Mouse (Mus musculus): ENCODE measurements at regions not wholly inside any gene's neighbourhood (a gene's known extent, or its start where the extent isn't known, plus 50 kb on each side); places are given as distances from the start of the nearest gene placed in this dataset.

DNA sequence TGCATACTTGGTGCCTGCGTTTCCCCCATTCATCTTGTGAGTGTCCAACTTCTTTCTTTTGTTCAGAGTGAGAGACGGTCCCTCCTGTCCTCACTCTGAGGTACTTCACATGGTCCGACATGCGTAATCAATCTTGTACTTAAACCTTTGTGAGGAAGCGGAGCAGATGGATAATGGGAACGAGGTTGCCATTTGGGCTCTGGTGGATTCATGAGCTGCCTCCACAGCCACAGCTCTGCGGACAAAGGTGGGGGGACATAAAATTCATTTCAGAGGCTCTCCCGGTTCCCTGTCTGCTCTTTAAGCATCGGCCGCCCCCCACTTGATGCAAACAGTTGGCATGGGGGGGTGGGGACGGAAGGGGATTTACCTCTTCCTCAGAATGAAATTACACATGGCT, 454.7 kb downstream of the Sox2 start:
- DNase-seq: no peak

DNA sequence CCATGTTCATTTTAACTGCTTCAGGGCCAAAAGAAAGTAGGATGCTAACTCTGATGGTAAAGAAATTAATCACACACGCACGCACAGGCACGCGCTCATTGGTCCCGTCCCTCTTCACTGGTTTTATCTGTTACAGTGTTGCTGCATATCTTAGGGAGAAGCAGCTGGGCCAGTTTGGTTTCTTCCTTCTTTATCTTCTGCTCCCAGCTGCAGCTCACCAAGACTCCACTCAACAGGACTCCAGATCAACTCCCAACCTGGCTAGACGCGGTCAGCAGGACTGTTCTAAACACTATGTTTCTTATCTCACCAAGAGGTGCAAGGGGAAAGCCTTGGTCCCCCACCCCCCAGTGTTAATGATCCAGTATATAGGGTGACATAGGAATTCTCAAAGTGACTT, 455.9 kb downstream of the Sox2 start:
- DNase-seq: no peak

DNA sequence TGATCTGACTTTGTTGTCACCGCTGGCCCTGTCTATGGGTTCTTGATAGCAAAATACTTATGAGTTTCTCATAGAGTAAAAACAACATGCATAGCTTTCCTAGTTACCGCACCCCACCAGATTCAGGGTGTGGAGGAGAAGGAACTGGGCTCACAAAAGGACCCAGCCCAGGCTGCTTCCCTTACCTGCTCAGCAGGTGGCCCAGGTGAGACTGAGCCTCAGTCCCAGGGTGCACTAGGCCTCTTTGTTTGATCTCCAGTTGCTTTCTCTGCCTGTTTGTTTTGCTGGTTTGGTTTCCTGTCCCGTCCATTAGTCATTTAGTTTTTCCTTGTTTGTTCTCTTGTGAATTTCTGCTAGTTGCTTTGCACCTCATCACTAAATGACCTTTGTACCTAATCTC, 483.3 kb downstream of the Sox2 start:
- no peak for DNase-seq

DNA sequence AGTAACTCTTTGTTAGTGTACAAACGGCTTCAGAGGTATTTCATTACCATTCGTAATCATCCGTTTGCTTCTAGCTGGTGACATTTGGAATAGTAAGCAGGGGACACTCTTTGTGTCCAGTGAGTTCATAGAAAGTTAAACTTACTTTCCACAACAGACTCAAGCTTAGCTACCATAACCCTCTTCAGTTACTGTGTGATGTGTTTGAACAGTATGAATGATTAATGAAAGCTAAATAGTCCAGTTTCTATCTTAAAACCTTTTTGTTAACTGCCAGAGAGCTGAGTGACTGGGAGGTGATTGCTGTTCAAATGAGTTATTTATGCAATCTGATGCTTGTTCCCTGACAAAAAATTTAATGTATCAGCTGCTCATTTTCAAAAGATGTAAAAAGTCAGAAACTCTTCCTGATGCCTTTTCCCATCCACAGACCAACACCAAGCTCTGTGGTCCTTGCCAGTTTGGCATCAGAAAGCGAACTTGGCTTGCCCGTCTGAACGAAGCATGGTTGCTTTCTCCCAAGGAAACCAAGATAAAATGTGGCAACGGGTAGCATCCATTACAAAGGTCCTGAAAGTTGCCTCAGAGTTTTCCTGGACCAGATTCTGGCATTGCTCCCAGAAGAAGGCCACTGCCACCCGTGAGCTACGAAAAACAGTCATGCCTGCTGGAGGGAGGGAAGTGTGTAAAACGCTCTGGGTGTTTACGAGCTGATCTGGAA, 491.5 kb downstream of the Sox2 start:
- no peak for DNase-seq

DNA sequence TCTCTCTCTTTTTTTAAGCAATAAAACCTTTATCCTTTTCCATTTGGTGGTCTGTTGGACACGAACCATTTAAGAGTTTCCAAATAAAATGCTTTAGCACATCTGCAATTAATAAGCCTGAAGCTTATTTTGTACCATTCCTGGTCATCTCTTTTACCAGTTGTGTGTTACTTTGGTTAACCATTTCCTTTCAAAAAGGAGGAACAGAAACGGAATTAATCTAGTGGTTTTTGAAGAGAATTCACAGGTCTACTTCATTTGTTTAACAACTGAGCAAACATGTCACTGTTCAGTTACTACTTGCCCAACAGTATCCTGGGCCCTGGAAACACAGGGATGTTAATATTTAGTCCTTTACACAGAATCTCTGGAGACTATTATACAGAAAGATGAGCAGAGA, 492.5 kb downstream of the Sox2 start:
- DNase-seq: no peak

DNA sequence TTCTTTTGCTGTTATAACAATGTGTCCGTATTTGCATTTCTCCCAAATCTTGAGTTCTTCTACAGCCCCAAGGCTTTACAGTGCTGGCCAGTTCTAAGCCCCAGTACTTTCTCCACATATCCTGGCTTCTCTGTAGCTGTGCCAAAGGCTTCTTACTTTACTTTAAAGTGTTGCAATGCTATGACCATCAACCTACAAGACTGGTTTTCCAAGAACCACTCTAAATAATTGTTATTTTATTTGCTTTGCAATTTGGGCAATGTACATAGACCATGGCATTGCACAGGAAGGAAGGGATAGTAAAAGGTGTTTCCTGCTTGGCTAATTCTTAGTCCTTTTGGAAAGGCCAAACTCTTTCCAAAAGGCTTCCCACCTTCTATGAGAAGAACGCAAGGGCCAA, 495.4 kb downstream of the Sox2 start:
- no peak for DNase-seq

DNA sequence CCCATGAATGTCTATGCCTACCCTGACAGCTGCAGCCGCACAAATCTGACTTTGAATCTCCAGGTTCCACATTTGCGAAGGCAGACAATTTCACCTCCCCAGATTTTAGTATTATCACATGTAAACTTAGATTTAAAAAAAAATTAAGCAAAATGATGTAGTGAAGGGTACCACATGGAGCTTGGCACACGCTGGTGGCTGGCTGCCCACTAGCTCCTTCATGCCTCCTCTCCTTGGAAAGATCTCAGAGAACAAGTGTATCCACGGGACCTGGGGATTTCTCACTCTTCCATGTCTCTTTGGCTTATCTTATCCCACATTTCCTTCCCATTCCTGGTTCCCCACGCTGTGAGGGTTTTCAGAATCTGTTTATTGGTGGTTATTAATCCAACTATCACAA, 496.5 kb downstream of the Sox2 start:
- no peak for DNase-seq

DNA sequence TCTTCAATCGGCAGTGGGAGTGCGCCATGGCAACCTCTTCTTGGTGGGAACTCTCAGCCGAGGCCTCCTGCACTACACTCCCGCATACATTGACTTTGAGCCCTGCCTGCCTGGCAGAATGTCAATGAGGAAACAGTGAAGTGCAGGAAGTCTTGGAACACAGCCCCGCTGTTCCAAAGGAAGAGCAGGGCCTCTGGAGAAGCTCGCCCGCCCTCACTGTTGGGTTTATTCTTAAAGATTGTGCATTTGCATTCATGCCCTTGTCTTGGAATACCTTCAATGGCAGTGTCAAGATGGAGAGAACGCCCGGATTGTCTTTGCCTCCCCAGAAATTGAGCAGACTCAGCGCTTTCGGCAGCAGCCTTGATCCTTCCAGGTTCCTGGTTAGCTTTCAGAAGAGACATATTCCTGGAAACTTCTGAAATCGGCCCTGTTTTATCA, 499.1 kb downstream of the Sox2 start:
- peak; percentile 43 for DNase-seq

DNA sequence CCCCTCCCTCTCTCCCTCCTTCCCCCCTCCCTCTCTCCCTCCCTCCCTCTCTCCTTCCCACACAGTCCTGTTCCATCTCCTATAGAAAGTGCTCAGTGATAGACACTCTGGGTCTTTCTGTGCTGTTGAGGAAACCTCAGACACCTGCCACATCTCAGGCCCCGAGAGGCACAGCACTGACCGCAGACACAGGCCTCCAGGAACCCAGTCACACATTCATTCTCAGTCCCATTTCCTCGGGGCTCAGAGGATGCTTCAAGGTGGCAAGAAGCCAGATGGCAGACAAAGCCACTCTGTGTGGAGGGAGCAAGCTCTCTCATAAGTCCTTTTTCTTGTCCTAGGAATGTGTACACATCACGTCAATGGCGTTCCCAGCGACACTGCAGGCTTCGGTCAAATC, 502.0 kb downstream of the Sox2 start:
- DNase-seq: no peak

DNA sequence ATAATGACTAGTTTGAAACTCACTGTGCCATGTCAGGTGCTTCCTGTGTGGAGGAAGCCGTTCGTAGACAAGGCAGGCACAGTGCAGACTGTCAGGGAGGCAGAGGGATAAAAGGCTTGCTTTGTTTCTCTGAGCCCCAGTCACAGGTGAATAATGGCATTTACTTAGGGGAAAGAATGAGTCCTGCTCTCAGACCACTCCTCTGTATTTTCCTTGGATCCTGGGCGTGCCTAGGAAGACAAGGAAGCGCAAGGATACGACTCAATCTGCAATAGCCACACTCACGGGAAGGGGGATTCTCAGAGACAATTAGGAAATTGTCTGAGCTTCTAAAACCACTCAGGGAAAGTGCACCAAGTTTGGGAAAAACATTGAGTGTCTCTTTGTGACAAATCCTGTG, 504.1 kb downstream of the Sox2 start:
- DNase-seq: no peak

DNA sequence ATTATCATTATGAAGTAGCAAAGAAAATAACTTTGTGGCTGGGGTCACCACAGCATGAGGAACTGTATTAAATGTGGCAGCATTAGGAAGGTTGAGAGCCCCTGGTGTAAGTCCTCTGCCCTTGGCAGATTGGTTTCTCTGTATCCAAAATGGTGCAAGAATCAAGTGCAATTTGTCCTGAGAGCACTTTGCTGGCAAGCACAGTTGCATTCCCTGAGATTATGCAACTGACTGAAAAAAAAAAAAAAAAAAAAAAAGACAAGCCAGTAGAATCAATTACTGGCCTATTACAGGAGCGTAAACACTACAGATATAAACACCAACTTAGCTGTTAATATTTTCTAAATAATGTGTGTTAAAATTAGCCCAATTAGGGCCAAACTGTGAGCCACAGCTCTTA, 518.5 kb downstream of the Sox2 start:
- no peak for DNase-seq

DNA sequence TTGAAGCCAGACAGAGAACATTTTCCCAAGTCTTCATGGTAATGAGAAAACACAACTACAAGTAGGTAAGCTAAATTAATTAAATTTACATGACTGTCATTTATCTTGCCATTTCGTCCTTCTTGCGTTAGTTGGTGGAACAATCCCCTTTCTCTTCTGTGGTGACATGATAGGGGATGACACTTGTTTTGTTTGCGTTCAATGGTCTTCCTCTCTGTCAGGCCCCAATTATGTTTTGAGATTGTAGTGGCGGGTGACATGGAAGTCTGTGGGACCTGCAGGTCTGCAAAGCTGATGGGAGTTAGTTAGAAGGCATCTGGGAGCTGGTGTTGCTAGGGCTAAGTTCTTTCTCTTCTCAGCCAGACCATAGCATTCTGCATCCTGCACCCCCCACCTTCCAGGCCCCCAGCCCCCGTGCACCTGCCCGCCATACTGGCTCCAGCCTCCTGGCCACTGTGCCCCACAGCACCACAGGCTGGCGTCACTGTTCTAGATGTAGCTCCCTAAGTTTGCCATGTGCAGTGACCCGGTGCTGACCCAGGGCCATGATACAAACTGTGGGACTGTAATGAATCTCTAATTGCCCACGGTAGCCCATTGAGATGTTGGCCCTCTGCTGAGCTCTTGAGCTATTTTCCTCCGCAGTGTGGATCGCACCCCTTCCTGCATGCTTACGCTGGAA, 528.7 kb downstream of the Sox2 start:
- no peak for DNase-seq

DNA sequence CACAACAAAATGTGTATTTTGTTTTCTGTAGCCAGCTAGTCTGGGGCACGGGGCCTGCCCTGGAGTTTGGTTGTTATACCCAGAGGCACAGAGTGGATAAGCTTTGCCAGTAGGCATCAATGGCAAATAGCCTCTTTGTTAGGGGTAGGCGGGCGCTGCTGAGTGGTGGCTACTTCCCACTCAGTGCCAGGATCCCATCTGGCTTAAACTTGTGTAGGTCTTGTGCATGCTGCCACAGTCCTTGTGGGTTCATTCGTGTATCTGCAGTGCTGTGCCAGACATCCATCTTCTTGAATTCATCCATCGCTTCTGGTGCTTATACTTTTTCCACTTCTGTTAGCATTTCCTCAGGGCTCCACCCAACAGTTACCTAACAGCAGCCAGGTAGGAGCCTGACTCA, 545.4 kb upstream of the Atp11b start:
- DNase-seq: no peak

DNA sequence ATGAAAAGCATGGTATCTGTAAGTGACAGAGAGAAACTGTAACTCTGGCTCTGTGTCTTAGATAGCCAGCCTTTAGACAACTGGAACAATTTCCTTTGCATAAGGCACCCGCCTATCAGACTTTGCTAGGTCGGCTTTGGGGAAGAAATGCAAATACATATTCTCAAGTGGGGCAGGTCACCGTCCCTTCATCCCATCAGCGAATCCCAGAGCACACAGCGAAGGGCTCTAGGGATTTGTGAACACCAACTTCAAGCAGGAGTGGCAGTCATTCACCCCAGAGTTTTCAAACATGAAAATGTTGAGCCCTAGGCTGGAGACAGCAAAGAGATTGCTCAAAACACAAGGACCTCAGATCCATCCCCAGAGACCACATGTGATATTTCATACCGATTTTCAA, 534.5 kb upstream of the Atp11b start:
- no peak for DNase-seq

DNA sequence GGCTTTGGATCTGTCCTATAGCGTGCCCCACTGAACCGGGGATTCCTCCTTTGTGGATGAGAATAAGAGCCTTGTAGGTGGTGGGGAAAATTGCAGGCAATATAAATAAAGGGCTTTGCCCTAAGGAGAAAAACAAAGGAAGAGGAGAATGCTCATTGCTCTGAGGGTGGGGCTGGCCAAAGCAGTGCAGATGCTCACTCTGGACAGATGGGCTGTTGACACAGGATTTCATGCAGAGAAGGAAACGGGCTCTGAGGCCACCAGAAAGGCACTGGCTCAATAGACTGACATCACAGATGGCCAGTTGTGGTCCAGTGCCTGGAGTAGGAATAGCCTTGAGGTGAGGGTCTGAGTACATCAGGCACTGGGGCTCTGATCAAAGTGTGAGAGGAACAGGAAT, 532.7 kb upstream of the Atp11b start:
- DNase-seq: no peak

DNA sequence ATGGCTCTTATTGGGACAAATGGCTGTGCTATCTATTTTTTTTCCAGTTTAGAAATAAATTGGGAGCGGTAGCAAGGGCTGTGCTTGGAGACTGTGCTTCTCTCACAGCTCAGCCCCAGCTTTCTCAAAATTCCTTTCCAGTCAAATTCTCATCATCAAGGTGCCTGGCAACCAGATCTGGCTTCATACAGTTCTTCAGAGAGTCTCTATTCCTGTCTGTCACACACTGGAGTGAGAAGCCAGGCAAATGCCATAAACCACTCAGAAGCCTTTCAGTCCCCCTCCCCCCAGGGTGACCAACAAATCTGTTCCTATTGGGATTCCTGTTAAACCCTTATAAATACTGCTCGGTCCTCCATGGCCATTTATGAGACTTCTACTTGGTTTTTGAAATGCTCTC, 531.7 kb upstream of the Atp11b start:
- DNase-seq: no peak

DNA sequence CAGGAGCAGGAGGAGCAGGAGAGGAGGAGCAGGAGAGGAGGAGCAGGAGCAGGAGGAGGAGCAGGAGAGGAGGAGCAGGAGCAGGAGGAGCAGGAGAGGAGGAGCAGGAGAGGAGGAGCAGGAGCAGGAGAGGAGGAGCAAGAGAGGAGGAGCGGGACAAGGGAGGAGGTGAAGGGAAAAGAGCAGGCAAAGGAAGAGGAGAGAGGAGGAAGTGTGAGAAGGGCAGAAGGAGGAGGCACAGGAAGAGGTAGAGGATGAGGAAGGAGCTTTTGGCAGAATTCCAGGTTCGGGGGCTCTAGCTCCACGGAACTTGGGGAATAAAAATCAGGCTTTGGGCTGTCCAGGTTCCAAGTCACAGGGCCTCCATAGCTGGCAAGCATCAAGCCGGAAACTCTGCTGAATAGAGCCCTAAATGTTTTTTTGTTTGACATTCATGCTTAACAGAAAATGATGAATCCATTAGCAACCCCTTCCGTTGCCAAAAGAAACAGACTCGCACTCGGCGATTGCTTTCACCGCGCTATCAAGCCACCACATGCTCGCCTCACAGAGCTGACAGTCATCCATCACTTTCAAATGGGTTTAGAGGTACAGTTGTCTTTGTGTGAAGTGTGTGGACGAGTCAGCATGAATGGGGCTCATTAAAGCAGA, 528.7 kb upstream of the Atp11b start:
- peak; percentile 44 for DNase-seq

DNA sequence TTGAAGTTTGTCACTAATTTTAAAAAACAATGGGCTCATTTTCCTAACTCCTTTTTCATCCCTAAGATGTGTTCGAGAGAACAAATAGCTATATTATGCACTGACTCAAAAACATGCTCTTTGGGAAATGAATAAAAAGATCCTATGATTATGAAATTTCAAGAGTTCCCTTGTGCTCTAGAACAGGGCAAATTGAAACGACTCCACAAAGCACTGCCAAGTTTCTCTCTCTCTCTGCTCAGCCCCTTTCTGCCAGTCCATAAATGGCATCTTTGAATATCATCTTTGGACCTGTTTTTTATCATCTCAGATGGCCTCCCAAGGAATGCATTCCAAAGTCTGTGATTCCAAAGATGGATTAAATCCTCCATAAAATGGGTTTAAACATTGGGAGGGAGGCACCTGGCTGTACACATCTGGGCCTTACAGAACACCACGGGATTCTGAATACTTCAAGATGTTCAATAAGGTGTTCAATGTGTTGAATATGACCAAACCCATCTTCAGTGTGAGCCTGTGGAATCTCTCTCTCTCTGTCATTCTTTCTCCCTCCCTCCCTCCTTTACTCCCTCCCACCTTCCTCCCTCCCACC, 528.0 kb upstream of the Atp11b start:
- DNase-seq: no peak

DNA sequence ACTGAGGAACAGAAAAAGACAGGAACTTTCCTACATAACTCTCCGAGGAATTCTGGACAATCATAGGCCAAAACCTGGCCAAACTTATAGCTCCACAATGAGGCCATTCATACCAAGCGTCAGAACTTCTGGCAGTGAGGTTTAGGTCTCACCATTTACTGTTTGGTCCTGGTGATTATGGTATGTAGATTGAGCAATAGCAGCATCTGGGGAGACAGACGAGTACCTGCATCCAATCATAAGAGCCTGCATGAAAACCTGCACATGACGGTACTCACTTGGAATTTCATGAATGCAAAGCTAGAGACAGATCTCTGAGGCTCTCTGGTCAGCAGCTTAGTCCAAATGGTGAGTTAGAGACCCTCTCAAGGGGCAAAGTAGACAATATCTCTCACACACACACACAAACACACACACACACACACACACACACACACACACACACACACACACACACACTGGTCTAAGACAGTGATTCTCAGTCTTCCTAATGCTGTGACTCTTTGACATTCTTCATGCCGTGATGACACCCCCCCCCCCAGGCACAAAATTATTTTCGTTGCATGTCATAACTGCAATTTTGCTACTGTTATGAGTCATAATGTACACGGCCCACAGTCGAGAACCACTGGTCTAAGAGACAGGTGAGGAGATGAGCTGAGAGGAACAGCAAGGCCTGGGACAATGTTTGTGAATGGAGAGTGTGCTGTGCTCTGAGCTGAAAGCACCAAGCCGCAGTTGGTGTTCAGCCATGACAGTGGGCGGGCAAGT, 522.6 kb upstream of the Atp11b start:
- DNase-seq: no peak

DNA sequence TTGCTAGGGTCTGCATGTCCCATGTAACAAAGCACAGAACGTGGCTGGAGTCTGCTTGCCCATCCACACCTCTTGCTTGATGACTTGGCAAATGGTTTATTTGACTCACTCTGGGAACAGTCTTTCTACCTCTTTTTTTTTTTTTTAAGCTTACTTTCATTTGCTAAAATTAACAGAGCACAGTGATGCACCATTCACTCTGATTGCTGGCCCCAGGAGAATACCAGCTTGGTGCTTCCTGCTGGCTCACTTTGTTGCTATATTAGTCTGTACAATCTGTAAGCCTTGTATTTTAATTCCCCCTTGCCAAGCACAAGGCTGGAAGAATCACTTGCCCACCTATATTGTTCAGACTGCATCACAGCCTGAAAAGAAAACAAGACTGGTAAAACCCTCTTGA, 521.4 kb upstream of the Atp11b start:
- no peak for DNase-seq

DNA sequence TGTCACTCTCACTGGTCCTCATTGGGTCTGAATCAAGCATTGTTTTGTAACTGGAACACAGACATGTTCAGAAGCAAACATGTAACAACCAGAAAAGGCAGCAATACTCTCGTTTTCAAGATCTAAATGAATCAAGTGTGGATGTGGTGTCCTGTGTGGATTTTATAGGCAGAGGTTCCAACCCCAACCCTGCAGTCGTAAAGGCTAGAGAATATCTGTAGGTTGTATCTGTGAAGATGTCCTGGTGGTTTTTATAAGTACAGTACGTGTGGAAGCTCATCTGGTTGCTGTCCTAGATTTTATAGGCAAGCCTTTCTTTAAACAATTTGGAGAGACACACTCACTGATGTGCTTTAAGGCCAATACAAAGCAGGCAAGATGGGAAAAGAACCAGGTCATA, 518.8 kb upstream of the Atp11b start:
- DNase-seq: no peak

DNA sequence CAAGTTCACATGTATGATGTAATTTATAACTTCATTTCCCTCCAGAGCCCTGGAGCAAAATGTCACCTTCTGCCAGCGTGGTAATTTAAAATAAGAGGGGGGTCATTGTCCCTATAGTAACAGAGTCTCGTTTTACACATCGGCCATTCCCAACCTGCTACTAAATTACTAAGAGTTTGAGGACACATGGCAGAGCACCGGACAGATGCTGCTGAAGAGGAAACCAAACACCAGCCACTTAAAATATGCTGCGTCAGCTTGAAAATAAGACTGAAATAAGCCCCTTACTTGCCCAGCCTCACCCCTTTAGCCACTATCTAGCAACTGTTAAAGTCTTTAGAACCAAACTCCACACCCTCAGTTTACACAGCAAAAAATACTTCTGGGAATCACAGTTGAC, 518.1 kb upstream of the Atp11b start:
- no peak for DNase-seq

DNA sequence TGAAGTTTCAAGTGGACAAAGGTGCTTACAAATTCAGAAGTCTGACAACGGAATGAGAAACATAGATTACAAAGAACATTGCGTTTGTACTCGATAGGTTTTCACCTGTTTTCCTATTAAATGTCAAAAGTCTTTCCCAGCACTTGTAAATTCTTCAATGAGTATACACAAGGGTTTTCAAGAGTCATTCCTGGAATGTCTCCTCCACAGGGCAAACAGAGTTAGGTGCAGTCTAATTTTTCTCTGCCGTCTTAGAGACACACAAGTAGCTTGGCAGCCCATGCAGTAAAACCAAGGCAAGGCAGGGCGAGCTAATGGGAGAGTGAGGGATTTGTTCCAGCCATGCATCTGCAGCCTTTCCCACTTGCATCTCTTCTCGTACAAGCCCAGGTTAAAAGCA, 516.6 kb upstream of the Atp11b start:
- no peak for DNase-seq
